Mouse (Mus musculus) adrenal gland, adult 2 months (tissue): ENCODE data around the gene Ptpa. TPM values are rescaled to one million over a fixed set of nuclear protein-coding genes. Genes with fewer than 3 reads are reported as not detected.
A peak's percentile ranks its signal among the peaks of the same experiment; 100 is the strongest.

Experiments used
- DNase-seq: peaks from one replicate; pipeline ENCODE4 v3.0.0; 2021
- long read RNA-seq: library from polyadenylated mRNA; stranded (forward); transcript quantifications from one replicate; pipeline ENCODE4 v2.0.0, GENCODE M21; 2021
- polyA plus RNA-seq: library from polyadenylated mRNA; depleted of rRNA; stranded (reverse); fragments of >200 nt; gene quantifications from 2 replicates; pipeline ENCODE4 v1.2.3, GENCODE M21; 2012; rRNA removed
- total RNA-seq, 2 experiments: library from RNA; stranded (reverse); gene quantifications; 2 replicates each; pipeline ENCODE4 v1.2.3; 2021

Ptpa gene
- total RNA-seq (100 to 1,000 TPM; 124 to 147 TPM), polyA plus RNA-seq (235 and 242 TPM in 2 replicates)
- long read RNA-seq, transcript Ptpa-208 (3 exons, 989 nt), result minor isoform, 9 of 172 reads
- long read RNA-seq, transcript Ptpa-201 (10 exons, 2,586 nt), result major isoform, 117 of 172 reads
- long read RNA-seq, partial matches to known transcripts, result 36 of 172 reads
- long read RNA-seq, other reads (novel, unspliced or antisense), result 9 of 172 reads

- DNase-seq, result peak; percentile 93
Observed at GRCm38 (mm10) chr2:30415936-30416648, at the start of gene Ptpa. Ptpa (plus strand) TSS chr2:30416039.

DNA sequence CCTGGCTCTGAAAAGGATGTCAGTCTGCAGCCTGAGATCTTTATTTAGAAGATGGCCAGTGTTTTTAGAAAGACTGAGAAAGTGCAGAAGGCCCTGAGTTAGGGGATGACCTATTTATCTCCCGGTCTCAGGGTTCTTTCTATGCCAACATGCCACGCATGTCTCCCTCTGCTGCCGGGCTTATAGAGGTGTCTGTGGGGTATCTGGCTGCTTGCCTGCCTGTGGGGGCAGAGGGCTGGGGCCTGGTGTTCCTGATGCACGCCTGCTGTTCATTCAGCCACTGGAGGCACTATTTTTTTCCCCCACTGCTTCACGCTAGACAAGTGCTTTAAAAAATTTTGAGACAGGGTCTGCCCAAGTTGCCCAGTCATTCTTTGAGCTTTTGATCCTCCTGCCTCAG is 49.6 kb upstream of the Ptpa start:
- DNase-seq, result no peak

DNA sequence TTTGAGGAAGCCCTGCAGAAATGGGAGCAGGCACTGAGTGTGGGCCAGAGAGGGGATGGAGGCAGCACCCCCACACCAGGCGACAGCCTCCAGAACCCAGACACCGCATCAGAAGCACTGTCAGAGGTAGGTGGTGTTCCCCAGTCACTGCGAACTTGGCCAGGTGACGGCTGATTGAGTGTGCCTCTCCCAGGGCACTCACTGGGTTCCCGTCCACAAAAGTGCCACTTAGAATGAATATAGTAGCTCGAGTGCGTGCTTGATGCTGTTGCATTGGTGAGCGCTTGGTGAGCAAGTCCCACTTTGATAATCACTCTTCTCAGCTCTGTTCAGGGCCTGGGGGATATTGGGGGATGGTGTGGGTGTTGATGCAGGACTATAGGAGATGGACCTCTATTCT is 44.3 kb upstream of the Ptpa start:
- no peak for DNase-seq

- no peak for DNase-seq
Observed at GRCm38 (mm10) chr2:30372726-30373125, 43.1 kb upstream of the Ptpa start.

DNA sequence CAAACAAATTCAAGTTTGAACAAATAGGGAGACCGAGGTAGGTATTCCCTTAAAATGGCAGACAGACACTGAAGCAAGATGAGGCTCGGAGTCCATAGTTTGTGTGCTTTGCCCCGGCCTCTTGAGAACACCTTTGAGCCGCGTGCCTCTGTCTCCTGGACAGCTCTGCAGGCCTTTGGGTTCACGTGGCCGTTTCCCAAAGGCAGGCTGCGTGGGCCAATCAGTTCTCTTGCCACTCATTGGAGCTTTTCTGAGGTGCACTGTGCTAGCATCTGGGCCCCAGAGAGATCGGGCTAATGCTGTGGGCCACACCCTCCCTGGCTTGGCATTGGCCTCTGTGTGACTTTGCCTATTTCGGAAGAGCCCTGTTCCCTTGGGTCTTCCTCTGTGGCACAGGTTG is 39.9 kb upstream of the Ptpa start:
- DNase-seq, result no peak

GRCm38 (mm10) chr2:30377721-30378120 is 38.1 kb upstream of the Ptpa start:
- no peak for DNase-seq

DNA sequence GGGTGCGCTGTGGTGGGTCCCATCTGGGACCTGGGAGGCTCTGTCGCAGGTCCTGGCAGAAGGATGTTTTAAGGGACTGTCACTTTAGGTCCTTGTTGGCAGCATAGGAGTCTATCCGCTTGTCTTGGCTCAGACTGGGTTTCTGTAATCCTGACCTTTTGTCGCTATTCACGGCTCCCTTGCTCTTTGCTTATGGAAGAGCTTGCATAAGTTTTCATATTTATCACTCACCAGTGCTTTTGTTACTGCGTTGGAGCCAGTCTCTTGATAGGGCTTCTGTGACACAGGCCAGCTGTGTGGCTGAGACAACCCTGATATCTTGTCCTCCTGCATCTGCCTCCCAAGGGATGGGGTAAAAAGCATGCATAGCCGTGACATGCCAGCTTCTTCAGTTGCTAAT is 36.5 kb upstream of the Ptpa start:
- DNase-seq, result no peak

DNA sequence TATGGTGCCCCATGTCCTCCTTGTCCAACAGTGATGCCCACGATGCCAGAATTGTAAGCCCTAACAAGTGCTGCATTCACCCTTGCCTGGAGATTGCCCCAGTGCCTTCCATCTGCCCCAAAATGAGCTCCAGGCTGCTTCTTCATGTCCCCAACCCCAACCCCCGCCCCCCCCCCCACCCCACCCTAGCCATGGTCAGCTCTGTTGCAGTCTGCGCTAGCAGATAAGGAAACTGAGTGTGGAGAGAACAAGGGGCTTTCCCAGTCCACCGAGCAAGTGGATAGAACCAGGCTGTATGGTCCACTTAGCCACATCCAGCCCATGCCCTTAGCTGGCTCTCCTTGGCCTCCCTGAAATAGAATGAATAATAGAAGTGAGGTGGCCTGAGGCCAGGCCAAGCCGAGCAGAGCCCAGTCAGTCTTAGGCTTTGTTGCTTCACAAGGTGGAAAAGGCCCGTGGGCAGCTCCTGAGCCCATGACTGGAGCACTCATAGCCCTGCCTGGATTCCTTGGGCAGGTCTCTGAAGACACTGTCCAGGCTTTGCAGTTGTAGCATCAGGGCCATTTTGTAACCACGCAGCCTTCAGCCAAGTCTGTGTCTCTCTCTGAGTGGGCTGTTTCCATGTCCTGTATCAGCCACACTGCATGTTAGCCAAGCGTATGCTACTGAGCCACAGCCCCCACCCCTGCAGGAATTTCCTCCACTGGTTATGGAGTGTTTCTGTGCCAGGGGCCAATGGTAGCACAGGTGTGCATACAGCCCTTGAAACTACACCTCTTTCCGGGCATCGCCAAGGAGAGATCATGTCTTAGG is 35.1 kb upstream of the Ptpa start:
- no peak for DNase-seq

GRCm38 (mm10) chr2:30381377-30381725 is 34.5 kb upstream of the Ptpa start:
- peak; percentile 58 for DNase-seq

DNA sequence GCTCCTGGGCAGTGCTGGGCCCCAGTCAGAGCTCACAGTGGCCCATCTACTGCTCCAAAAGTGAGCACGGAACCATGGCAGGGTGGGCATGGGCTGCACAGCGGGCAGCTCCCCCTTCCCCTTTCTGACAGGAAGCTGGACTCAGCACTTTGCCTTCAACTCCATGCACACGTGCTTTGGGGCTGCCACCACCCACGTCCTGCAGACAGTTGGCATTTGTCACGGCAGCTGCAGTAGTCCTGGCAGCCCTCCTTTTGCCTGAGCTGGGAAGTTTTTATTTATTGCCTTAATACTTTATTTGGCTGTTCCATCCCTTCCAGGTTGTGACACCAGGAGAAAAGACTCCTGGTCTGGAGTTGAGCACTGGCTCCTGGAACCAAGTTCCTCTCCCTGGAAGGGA is 31.0 kb upstream of the Ptpa start:
- no peak for DNase-seq

GRCm38 (mm10) chr2:30385591-30385990 is 30.2 kb upstream of the Ptpa start:
- no peak for DNase-seq

DNA sequence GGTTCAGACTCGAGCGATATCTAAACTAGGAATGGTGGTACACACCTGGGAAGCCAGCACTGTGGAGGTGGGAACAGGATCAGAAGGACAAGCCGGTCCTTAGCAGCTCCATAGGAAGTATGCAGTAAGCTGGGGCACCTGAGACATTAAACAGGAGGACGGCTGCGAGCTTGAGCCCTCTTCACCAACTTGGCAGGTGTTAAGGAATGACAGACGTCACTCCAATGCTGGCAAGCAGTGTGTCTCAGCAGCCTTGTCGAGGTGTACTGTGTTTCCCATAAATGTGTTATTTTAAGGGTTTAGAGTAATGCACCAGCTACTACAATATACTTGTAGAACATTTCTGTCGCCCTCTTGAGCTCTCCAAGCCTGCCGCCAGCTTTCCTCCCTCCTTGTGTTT is 28.9 kb upstream of the Ptpa start:
- no peak for DNase-seq

DNA sequence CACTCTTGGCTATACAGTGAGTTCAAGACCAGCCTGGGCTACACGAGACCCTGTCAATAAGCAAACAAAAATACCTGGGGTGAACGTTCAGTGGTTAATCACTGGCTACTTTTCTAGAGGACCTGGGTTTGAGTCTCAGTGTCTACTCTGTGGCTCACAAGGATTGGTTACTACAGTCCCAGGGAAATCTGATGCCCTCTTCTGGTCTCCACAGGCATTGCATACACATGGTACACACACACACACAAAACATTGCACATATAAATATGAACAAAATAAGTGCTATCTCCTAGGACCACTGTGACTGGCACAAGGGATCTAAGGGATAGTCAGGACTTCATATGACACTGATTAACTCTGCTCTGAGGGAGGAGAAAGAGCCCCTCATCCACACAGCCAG is 26.8 kb upstream of the Ptpa start:
- DNase-seq, result no peak

DNA sequence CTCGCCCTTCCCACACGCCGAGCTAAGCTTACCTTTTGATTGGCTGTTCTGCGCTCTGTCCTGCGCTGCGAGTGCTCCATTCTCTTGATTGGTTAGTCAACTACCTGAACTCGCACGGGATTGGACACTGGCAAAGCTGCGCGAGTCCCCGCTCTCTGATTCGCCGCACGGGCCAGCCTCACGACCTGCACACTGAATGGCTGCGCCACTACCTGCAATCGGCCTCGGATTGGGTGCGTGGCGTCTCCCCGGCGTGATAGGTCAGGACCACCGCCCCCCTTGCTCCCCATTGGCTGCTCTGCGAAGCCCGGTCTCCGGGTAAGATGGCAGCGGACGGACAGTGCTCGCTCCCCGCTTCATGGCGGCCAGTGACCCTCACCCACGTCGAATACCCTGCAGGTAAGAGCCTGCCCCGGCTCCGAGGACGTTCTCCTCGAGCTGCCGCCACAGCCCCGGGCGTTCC is 23.7 kb upstream of the Ptpa start, which contains the start of gene Dolpp1:
TSS of gene Dolpp1 (plus strand) at position 141 of the 463 bp plus-strand sequence.
- DNase-seq, result peak; percentile 98

DNA sequence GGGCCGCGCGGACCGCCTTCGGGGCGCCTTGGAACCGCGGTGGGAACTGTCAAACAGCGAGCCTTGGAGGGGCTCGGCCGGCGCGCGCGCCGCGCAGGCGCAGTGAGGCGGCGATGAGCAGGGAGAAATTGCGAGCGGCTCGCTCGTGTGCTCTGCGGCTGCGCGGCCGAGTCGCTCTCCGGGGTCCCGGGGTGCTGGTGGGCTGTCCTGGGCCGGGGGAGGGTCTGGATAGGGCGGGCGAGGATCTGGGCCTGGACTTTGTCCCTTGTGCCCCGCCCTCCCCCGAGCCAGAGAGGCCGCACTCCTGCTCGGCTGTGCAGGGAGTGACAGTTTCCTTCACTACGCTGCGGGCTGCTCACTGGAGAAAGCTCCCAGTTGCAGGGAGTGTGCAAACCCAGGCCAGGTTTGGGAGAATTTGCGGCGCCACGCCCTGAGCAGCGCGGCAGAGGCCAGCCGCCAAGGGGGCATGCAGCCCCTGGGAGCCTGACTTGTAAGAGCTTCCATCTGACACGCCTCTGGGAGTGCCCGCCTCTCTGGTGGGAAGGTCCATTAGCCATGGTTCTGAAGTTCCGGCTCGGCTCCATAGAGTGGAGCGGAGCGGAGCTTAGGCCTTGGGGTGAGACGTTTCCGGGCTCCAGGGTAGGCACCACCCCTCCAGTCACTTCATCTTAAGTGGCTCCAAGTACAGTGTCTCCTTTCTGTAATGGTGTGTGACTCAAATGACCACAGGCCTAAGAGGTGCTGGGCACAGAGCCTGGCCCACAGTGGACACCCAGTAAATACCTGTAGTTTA is 23.1 kb upstream of the Ptpa start:
- DNase-seq, result peak; percentile 91

GRCm38 (mm10) chr2:30393370-30393656 is 22.5 kb upstream of the Ptpa start:
- no peak for DNase-seq

DNA sequence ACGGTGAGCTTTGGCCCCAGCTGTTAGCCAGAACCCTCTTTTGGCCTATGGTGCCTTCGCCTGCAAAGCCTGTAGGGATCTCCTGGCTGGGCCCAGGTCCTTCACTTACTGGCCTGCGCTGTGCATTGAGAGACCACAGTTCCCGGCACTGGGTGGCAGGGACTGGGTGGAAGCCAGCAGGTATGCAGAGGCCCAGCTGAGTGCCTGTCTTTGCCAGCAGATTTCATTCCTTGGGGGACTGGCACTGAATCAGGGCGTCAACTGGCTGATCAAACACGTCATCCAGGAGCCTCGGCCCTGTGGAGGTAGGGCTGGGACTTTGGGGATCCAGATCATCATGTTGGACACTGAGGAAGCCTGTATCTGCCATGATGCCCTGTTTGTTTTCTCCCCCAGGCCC is 20.1 kb upstream of the Ptpa start:
- no peak for DNase-seq

DNA sequence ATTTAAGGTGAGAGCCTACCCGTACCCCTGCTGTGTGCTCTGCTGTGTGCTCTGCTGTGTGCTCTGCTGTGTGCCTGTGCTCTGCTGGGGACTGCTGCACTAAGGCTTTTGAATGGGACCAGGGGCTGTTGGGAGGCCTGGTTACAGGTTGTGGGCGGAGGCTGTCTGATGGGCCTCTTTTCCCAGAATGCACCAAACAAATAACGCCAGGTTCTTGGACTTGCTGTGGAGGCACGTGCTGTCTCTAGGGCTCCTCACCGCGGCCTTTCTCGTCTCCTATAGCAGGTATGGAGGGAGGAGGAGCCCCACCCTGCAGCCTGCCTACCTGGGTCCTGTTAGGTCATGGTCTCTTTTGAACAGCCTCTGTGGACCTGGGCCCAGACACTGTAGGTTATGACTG is 19.6 kb upstream of the Ptpa start:
- no peak for DNase-seq

DNA sequence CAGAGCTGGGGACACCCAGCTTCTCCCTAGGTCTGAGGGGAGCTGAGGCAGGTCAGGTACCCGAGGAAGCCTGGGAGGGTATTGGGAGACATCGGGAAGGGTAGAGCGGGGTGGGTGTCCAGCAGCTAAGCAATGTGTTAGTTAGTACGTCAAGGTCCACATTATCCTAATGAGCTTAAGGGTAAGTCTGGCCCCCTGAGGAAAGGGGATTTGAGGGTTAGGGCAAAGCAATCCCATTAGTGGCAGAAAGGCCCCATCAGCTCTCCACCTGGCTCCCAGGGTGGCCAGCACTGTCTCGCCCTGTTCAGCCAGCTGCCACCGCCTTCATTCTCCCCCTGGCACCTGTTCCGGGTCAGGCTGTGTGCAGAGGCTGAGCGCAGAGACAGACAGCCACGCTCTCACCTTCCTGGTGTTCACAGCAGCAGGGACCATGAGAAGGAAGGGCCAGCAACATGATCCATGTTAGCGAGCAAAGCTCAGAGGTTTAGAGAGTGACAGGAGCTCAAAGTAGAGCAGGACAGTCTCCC is 17.8 kb upstream of the Ptpa start:
- no peak for DNase-seq

DNA sequence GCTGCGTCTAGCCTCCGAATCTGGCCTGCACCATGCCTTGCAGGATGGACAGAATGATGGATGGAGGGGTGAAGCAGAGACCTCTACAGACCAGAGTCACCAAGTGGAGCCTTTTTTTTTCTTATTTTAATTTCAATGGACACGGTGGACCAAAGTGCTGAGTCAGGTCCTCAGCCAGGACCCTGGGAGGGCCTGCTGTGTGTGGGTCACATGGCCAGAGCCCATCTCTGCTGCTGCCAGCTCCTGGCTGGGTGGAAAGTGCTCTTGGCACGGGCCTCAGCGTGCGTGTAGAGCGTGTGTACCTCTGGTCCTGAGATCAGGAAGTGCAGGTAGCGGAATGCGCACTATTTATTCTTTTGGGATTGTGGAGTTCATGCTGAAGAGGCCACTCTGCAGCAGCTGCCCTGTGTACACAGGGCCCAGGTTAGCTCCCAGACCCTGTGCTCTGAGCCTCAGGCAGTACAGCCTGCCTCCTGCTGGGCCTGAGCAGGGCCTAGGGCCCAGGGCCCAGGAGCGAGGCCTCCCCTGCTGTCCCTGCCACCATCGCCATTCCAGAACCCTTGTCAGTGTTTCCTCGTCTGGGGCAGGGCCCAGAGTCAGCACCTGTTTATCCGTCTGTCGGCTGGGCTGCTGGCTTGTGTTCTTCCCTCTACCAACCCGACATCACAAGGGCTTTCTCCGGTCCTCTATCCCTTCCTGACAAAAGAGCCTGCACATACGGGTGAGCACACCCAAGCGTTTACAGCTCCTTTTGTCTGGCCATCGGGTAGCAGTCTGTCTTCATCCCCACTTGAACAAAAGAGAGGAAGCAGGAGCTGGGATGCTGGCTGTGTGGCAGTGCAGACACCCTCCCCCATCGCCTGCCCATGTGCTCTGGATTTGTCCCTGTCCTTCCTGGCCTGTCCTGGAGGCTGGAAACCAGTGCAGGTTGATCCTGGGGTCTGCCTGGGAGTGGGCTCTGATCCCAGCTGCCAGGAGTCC is 16.4 kb upstream of the Ptpa start:
- DNase-seq, result no peak

DNA sequence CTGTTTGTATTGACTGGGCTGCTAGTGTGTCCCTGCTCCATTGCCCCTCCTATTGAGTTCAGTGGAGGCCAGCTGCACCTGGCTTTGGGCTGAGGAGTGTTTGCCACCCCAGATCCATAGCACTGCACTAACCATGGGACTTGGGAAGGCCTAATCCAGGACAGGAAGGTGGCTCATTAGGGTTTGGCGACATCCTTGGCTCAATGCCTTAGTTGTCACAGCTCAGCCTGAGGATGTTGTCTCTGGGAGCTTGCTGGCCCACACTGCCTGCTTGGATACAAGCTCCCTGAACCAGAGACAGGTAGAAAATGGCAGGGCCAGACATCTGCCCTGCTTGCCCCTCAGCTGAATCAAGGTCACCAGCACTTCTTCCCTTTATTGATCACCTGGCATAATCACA is 14.3 kb upstream of the Ptpa start:
- no peak for DNase-seq
